15 mouse cellular contexts compared by ENCODE assay signal in genomic region chr4:66222602-66223317, GRCm38 (mm10).
A peak's percentile ranks its signal among the peaks of the same experiment; 100 is the strongest.
DNase-seq lines count a peak whose midpoint lies in the region; ATAC-seq and TF ChIP-seq lines count a peak whose summit lies in the region.
"Had no signal": no experiment of that assay in that cellular context is flagged by ENCODE, and none has a peak within 500 bp of the region (broad histone marks: within the 10 kb centered on the region; RNA-seq: fewer than 3 reads in every experiment).

No protein-coding gene starts in this region.

- H3K9ac ChIP-seq in liver, postnatal 0 days (replicated peaks): no peak overlapping the region
- H3K9ac ChIP-seq: lung, embryonic 14.5 days; neural tube, embryonic 12.5 days; stomach, embryonic 15.5 days had no signal

- no peaks in the 10 kb centered on the region for H3K27me3 ChIP-seq in liver, postnatal 0 days (ENCODE audit: insufficient read depth, low read length)
- H3K27me3 ChIP-seq: neural tube, embryonic 12.5 days; stomach, embryonic 15.5 days had no signal

- H3K4me3 ChIP-seq in liver, postnatal 0 days (ENCODE audit: low read depth, low read length): no peak overlapping the region
- H3K4me3 ChIP-seq: midbrain, embryonic 10.5 days; neural tube, embryonic 12.5 days; stomach, embryonic 15.5 days had no signal

- H3K4me2 ChIP-seq in liver, postnatal 0 days (ENCODE audit: low read depth, low read length): no peak overlapping the region
- H3K4me2 ChIP-seq: lung, embryonic 14.5 days; neural tube, embryonic 12.5 days; stomach, embryonic 15.5 days had no signal

- no peak for TF ChIP-seq CTCF in liver, postnatal 0 days (IDR thresholded peaks at IDR 0.05; ENCODE audit: low read depth)

- H3K36me3 ChIP-seq in liver, postnatal 0 days (replicated peaks; ENCODE audit: insufficient read depth, low read length): no peaks in the 10 kb centered on the region
- H3K36me3 ChIP-seq: midbrain, embryonic 10.5 days; neural tube, embryonic 12.5 days; stomach, embryonic 15.5 days had no signal

- H3K27ac ChIP-seq in liver, postnatal 0 days (ENCODE audit: low read depth): no peak overlapping the region
- H3K27ac ChIP-seq: midbrain, embryonic 10.5 days; neural tube, embryonic 12.5 days; stomach, embryonic 15.5 days had no signal

- 60% methylated on average over 9 of the region's 9 CpGs for WGBS in liver, postnatal 0 days (ENCODE audit: insufficient replicate concordance)

- TF ChIP-seq EP300 in liver, postnatal 0 days (IDR thresholded peaks at IDR 0.05; ENCODE audit: low read depth): no peak

- DNase-seq in cerebellum, adult 11-12 months: peak; percentile 45
- peak; percentile 66 for DNase-seq in cerebellum, adult 9-11 months
- DNase-seq in layer of hippocampus, adult 9-10 months (ENCODE audit: low spot score): peak; percentile 18
- DNase-seq in lung, adult 18-20 months: no peak
- DNase-seq in heart, postnatal 4 days: no peak
- no peak for DNase-seq in liver, postnatal 0 days
- DNase-seq: adrenal gland, postnatal 10 days; kidney, adult 8-10 months; lung, embryonic 14.5 days; retina, postnatal 1 day had no signal

- no peaks in the 10 kb centered on the region for H3K4me1 ChIP-seq in liver, postnatal 0 days (ENCODE audit: insufficient read depth)
- H3K4me1 ChIP-seq: neural tube, embryonic 12.5 days; stomach, embryonic 15.5 days had no signal

- peak; percentile 87 for ATAC-seq in megakaryocyte progenitor cell, adult 5-6 weeks (replicated peaks; ENCODE audit: poor library complexity)
- ATAC-seq in liver, postnatal 0 days: no peak
- ATAC-seq: forebrain, embryonic 16.5 days had no signal

- no peaks in the 10 kb centered on the region for H3K9me3 ChIP-seq in liver, postnatal 0 days (ENCODE audit: low read length)
- H3K9me3 ChIP-seq: midbrain, embryonic 10.5 days; neural tube, embryonic 12.5 days; stomach, embryonic 15.5 days had no signal

Comparison
In these comparisons a context has a peak if more than half of its experiments do, and no peak if none do; other contexts are left out.
1. DNase-seq: peak in cerebellum, adult 11-12 months (single experiment), cerebellum, adult 9-11 months (single experiment) and layer of hippocampus, adult 9-10 months (single experiment); none in lung, adult 18-20 months (0 of 2), heart, postnatal 4 days (single experiment) and liver, postnatal 0 days (single experiment).